Mouse (Mus musculus): ENCODE data around the gene Cgrrf1. TPM values are rescaled to one million over a fixed set of nuclear protein-coding genes. Genes with fewer than 3 reads are reported as not detected.

Cgrrf1 gene
- 23.1 and 24.4 TPM in 2 replicates for polyA plus RNA-seq (2014; fragmentation: Nextera tagmentation; extraction: Ambion mirVana)

DNA sequence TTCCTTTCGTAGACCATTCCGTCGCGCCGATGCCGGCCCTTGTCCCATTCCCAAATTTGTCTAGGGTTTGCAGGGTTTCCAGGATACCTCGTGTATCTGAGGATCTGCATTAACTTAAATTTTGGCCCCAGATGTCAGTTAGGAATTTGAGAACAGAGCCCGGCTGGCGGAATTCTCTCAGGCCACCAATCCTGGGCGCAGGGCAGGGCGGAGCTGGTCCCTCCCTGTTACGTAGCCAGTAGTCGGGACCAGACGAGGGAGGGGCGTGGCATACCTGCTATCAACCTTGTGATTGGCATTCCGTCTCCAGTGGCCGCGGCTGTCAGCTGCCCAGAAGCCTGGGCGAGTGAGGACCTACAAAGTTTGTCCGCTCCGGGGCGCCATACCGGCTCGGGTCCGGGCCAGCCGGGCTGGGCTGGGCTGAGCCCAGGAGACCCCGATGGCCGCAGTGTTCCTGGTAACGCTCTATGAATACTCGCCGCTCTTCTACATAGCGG lies at the start of gene Cgrrf1:
Gene Cgrrf1 (plus strand): TSS at position 289 of the 497 bp plus-strand sequence.
- Histone ChIP-seq H3K27me3 (replicated peaks; ENCODE audit: control insufficient read depth, insufficient read depth, low read length) (no peaks in the 10 kb centered on the region), H3K36me3 (ENCODE audit: control insufficient read depth, insufficient read depth, low read length) (no peaks in the 10 kb centered on the region), H3K4me1 (replicated peaks; ENCODE audit: control insufficient read depth, insufficient read depth, low read length) (peaks cover 17% of the 10 kb centered on the region), H3K9me3 (ENCODE audit: control insufficient read depth, low read length) (no peaks in the 10 kb centered on the region), H3K9ac (ENCODE audit: low read depth, low read length) (peak within 1 kb of the TSS; percentile 88), H3K27ac (ENCODE audit: low read depth, low read length) (peak within 1 kb of the TSS; percentile 75), H3K4me2 (peak within 1 kb of the TSS; percentile 65), H3K4me3 (ENCODE audit: low read depth, low read length) (peak within 1 kb of the TSS; percentile 95)
- peak; percentile 92 for DNase-seq (ENCODE audit: low spot score)
- ATAC-seq (replicated peaks; ENCODE audit: low FRiP score): peak; percentile 98
- WGBS: under 1% methylated on average over 32 of the region's 32 CpGs

- DNase-seq (ENCODE audit: low spot score) (no peak), ATAC-seq (replicated peaks; ENCODE audit: low FRiP score) (no peak)
- Histone ChIP-seq H3K9ac (ENCODE audit: low read depth, low read length) (no peak overlapping the region), H3K4me1 (replicated peaks; ENCODE audit: control insufficient read depth, insufficient read depth, low read length) (peaks cover 7% of the 10 kb centered on the region; the same call in 1 of the 2 replicates), H3K4me2 (no peak overlapping the region), H3K9me3 (ENCODE audit: control insufficient read depth, low read length) (peaks cover 3% of the 10 kb centered on the region; the same call in 1 of the 2 replicates), H3K36me3 (ENCODE audit: control insufficient read depth, insufficient read depth, low read length) (peaks cover 44% of the 10 kb centered on the region), H3K4me3 (ENCODE audit: low read depth, low read length) (no peak overlapping the region), H3K27me3 (replicated peaks; ENCODE audit: control insufficient read depth, insufficient read depth, low read length) (no peaks in the 10 kb centered on the region), H3K27ac (ENCODE audit: low read depth, low read length) (no peak overlapping the region)
- 88% methylated on average over 8 of the region's 8 CpGs for WGBS
Measured at GRCm38 (mm10) chr14:46782187-46782828, 49.6 kb upstream of the Cgrrf1 start.

DNA sequence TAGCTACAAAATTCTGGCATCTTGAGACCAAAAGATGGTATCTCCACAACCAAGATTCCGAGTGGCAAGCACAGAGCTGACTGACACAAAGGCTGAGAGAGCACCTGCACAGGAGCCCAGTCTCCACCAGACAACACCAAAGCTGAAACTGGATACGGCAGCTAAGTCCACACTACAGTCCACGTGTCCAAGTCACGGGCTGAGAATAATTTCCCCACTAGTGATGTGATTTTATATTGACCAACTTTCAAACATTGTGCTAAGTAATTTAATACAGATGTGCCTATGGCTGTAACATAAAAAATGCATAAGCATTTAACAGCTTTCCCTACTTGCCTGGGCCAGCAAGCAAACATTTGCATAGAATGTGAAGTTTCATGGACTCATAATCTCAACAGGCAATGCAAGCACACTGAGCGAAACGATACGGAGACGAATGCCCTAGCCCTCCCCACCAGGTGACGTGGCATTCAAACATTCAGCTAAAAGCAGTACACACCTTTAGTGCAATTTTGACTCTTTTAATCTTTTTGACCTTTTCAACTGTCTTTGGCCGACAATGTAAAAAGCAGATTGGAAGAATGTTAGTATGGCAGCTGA lies 48.5 kb upstream of the Cgrrf1 start:
- no peak overlapping the region for H3K4me3 ChIP-seq (ENCODE audit: low read depth, low read length)
- H3K4me1 ChIP-seq (replicated peaks; ENCODE audit: control insufficient read depth, insufficient read depth, low read length): peaks cover 8% of the 10 kb centered on the region
- ATAC-seq (replicated peaks; ENCODE audit: low FRiP score) (no peak), DNase-seq (ENCODE audit: low spot score) (no peak)
- peaks cover 34% of the 10 kb centered on the region for H3K36me3 ChIP-seq (ENCODE audit: control insufficient read depth, insufficient read depth, low read length)
- peaks cover 3% of the 10 kb centered on the region; the same call in 1 of the 2 replicates for H3K9me3 ChIP-seq (ENCODE audit: control insufficient read depth, low read length)
- H3K9ac ChIP-seq (ENCODE audit: low read depth, low read length): no peak overlapping the region
- 93% methylated on average over 10 of the region's 10 CpGs for WGBS
- H3K27me3 ChIP-seq (replicated peaks; ENCODE audit: control insufficient read depth, insufficient read depth, low read length): no peaks in the 10 kb centered on the region
- no peak overlapping the region for H3K27ac ChIP-seq (ENCODE audit: low read depth, low read length)
- H3K4me2 ChIP-seq: no peak overlapping the region

DNA sequence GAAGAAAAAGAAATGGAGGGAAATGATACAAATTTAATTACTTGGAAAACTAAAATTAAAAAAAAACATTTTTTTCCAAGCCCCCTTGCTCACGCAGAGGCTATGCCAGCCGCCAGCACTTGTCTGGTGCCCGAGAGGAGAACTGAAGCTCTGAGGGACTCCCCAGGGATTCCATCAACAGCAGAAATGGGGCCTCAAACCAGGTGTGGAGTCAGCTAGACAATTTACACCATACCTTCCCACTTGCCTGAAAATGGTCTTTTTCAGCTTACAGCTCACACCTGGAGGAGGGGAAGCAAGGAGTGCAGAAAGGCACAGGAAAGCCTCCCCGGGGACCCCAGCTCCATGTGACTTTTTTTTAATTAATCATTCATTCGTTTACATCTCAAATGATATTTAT lies 46.7 kb upstream of the Cgrrf1 start:
- Histone ChIP-seq H3K36me3 (ENCODE audit: control insufficient read depth, insufficient read depth, low read length) (peaks cover 16% of the 10 kb centered on the region), H3K27ac (ENCODE audit: low read depth, low read length) (no peak overlapping the region), H3K9ac (ENCODE audit: low read depth, low read length) (no peak overlapping the region), H3K9me3 (ENCODE audit: control insufficient read depth, low read length) (no peaks in the 10 kb centered on the region), H3K27me3 (replicated peaks; ENCODE audit: control insufficient read depth, insufficient read depth, low read length) (no peaks in the 10 kb centered on the region), H3K4me2 (no peak overlapping the region), H3K4me3 (ENCODE audit: low read depth, low read length) (no peak overlapping the region), H3K4me1 (replicated peaks; ENCODE audit: control insufficient read depth, insufficient read depth, low read length) (peaks cover 19% of the 10 kb centered on the region)
- ATAC-seq (replicated peaks; ENCODE audit: low FRiP score) (no peak), DNase-seq (ENCODE audit: low spot score) (no peak)
- WGBS: 85% methylated on average over 5 of the region's 5 CpGs

- 1% methylated on average over 11 of the region's 11 CpGs for WGBS
- Histone ChIP-seq H3K9ac (ENCODE audit: low read depth, low read length) (peak overlapping the region; percentile 100), H3K36me3 (ENCODE audit: control insufficient read depth, insufficient read depth, low read length) (peaks cover 6% of the 10 kb centered on the region; the same call in 1 of the 2 replicates), H3K4me2 (peak overlapping the region; percentile 68), H3K27me3 (replicated peaks; ENCODE audit: control insufficient read depth, insufficient read depth, low read length) (no peaks in the 10 kb centered on the region), H3K27ac (ENCODE audit: low read depth, low read length) (peak overlapping the region; percentile 98), H3K9me3 (ENCODE audit: control insufficient read depth, low read length) (no peaks in the 10 kb centered on the region), H3K4me1 (replicated peaks; ENCODE audit: control insufficient read depth, insufficient read depth, low read length) (peaks cover 19% of the 10 kb centered on the region), H3K4me3 (ENCODE audit: low read depth, low read length) (peak overlapping the region; percentile 99)
- no peak for ATAC-seq (replicated peaks; ENCODE audit: low FRiP score)
- DNase-seq (ENCODE audit: low spot score): no peak
Measured at GRCm38 (mm10) chr14:46787454-46787786, 44.5 kb upstream of the Cgrrf1 start.

- Histone ChIP-seq H3K4me2 (peak within 1 kb of the TSS; percentile 68), H3K27me3 (replicated peaks; ENCODE audit: control insufficient read depth, insufficient read depth, low read length) (no peaks in the 10 kb centered on the region), H3K27ac (ENCODE audit: low read depth, low read length) (peak within 1 kb of the TSS; percentile 98), H3K9me3 (ENCODE audit: control insufficient read depth, low read length) (no peaks in the 10 kb centered on the region), H3K4me3 (ENCODE audit: low read depth, low read length) (peak within 1 kb of the TSS; percentile 99), H3K36me3 (ENCODE audit: control insufficient read depth, insufficient read depth, low read length) (peaks cover 6% of the 10 kb centered on the region; the same call in 1 of the 2 replicates), H3K9ac (ENCODE audit: low read depth, low read length) (peak within 1 kb of the TSS; percentile 100), H3K4me1 (replicated peaks; ENCODE audit: control insufficient read depth, insufficient read depth, low read length) (peaks cover 19% of the 10 kb centered on the region)
- WGBS: under 1% methylated on average over 83 of the region's 86 CpGs
- DNase-seq (ENCODE audit: low spot score) (peak; percentile 88), ATAC-seq (replicated peaks; ENCODE audit: low FRiP score) (peak; percentile 93)
Measured at GRCm38 (mm10) chr14:46787787-46788504, 44.0 kb upstream of the Cgrrf1 start, which contains the start of gene Cnih1. Cnih1 (minus strand) TSS chr14:46788411.

DNA sequence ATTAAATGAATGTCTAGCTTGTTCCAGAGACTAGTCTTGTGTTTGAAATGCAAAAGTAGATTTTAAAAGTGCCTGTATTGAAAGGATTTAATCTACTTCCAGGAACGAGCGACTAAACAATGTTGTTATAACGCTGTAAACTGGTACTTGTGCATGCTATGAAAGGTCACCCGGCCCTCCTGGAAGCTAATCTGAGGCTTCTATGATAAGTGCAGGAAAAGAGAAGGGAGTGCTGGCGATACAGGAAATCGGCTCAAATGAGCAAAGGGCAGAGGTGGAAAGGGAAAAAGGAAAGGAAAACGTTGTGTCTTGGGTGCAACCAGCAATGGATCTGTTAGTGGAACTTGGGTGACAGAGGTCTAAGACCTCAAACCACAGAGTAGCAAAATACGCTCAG lies 43.4 kb upstream of the Cgrrf1 start:
- peak overlapping the region; percentile 68 for H3K4me2 ChIP-seq
- WGBS: 12% methylated on average over 8 of the region's 8 CpGs
- ATAC-seq (replicated peaks; ENCODE audit: low FRiP score) (peak; percentile 21; the same call in 1 of the 2 replicates), DNase-seq (ENCODE audit: low spot score) (no peak)
- H3K36me3 ChIP-seq (ENCODE audit: control insufficient read depth, insufficient read depth, low read length): peaks cover 3% of the 10 kb centered on the region; the same call in 1 of the 2 replicates
- H3K27ac ChIP-seq (ENCODE audit: low read depth, low read length): peak overlapping the region; percentile 98
- H3K4me3 ChIP-seq (ENCODE audit: low read depth, low read length): peak overlapping the region; percentile 99
- H3K27me3 ChIP-seq (replicated peaks; ENCODE audit: control insufficient read depth, insufficient read depth, low read length): no peaks in the 10 kb centered on the region
- H3K4me1 ChIP-seq (replicated peaks; ENCODE audit: control insufficient read depth, insufficient read depth, low read length): peaks cover 19% of the 10 kb centered on the region
- no peaks in the 10 kb centered on the region for H3K9me3 ChIP-seq (ENCODE audit: control insufficient read depth, low read length)
- peak overlapping the region; percentile 100; the same call in 1 of the 2 replicates for H3K9ac ChIP-seq (ENCODE audit: low read depth, low read length)

DNA sequence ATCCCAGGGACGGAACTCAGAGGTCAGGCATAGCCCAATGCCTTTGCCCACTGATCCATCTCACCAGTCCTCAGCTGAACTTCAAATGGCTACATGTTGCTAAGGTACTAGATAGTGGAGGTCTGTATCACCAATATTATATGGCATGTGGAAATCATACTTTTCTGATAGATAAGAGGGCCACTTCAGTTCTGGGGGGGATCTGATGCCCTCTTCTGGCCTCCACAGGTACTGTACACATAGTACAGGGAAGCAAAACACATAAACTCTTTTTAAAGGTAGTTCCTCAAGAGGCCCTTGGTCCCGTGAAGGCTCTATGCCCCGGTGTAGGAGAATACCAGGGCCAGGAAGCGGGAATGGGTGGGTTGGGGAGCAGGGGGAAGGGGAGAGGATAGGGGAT lies 41.6 kb upstream of the Cgrrf1 start:
- 0 out of 2 replicates have a peak, but pooled peaks have one; percentile 5 for ATAC-seq (replicated peaks; ENCODE audit: low FRiP score)
- Histone ChIP-seq H3K4me1 (replicated peaks; ENCODE audit: control insufficient read depth, insufficient read depth, low read length) (peaks cover 19% of the 10 kb centered on the region), H3K36me3 (ENCODE audit: control insufficient read depth, insufficient read depth, low read length) (no peaks in the 10 kb centered on the region), H3K27me3 (replicated peaks; ENCODE audit: control insufficient read depth, insufficient read depth, low read length) (no peaks in the 10 kb centered on the region), H3K4me3 (ENCODE audit: low read depth, low read length) (no peak overlapping the region), H3K27ac (ENCODE audit: low read depth, low read length) (no peak overlapping the region), H3K4me2 (no peak overlapping the region), H3K9me3 (ENCODE audit: control insufficient read depth, low read length) (no peaks in the 10 kb centered on the region), H3K9ac (ENCODE audit: low read depth, low read length) (no peak overlapping the region)
- DNase-seq (ENCODE audit: low spot score): no peak
- WGBS: 63% methylated on average over 4 of the region's 4 CpGs

All from liver, embryonic 11.5 days (tissue).